ENCODE assay signal across 13 mouse cellular contexts in the genomic region with DNA sequence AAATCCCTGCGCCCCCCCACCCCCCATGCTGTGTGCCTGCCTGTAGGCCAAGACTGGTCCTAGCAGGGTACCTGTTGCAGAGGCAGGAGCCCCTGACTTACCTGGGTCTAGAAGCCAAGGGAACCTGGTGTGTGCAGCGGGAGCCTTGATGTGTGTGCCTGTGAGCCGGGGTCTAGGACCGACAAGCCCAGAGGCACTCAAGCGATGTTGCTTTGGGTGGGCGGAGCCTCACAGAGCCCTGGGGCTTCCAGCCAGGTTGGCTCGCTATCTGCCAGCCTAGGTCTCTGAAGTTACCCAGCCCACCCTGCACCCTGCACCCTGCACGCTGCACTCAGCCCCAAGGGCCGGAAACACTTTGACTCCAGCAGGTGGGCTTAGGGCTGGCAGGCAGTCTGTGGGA. TPM values are rescaled to one million over a fixed set of nuclear protein-coding genes. Genes with fewer than 3 reads are reported as not detected.
A peak's percentile ranks its signal among the peaks of the same experiment; 100 is the strongest.
DNase-seq lines count a peak whose midpoint lies in the region; ATAC-seq and TF ChIP-seq lines count a peak whose summit lies in the region.
"Had no signal": no experiment of that assay in that cellular context is flagged by ENCODE, and none has a peak within 500 bp of the region (broad histone marks: within the 10 kb centered on the region; RNA-seq: fewer than 3 reads in every experiment).

No protein-coding gene starts in this region.

- DNase-seq in heart, embryonic 10.5 days (ENCODE audit: low spot score), result no peak
- DNase-seq in heart, adult 9 months (ENCODE audit: low spot score in 2 of 2), result no peak
- DNase-seq in liver, postnatal 0 days, result no peak
- no peak for DNase-seq in cerebellum, adult 2 months
- no peak for DNase-seq in layer of hippocampus, adult 8-10 months (ENCODE audit: low spot score in 2 of 2)
- DNase-seq: cerebellum, adult 11-12 months; lung, adult 18-20 months had no signal

- TF ChIP-seq POLR2A in cerebellum, adult 2 months (IDR thresholded peaks at IDR 0.05; ENCODE audit: borderline replicate concordance, insufficient read depth, low read length), result no peak

- no peaks in the 10 kb centered on the region for H3K27me3 ChIP-seq in heart, embryonic 10.5 days (ENCODE audit: insufficient read depth, poor library complexity, severe bottlenecking)
- H3K27me3 ChIP-seq in liver, embryonic 12.5 days (replicated peaks), result peaks cover 51% of the 10 kb centered on the region
- H3K27me3 ChIP-seq in liver, postnatal 0 days (ENCODE audit: insufficient read depth, low read length), result no peaks in the 10 kb centered on the region; the same call in 1 of the 2 replicates
- peaks cover 60% of the 10 kb centered on the region for H3K27me3 ChIP-seq in embryonic facial prominence, embryonic 13.5 days
- H3K27me3 ChIP-seq in limb, embryonic 12.5 days, result peaks cover 30% of the 10 kb centered on the region
- no peaks in the 10 kb centered on the region for H3K27me3 ChIP-seq in cerebellum, adult 2 months (ENCODE audit: control insufficient read depth, insufficient read depth, low read length)

- no peaks in the 10 kb centered on the region for H3K9me3 ChIP-seq in heart, embryonic 10.5 days
- no peaks in the 10 kb centered on the region for H3K9me3 ChIP-seq in liver, embryonic 12.5 days (replicated peaks)
- no peaks in the 10 kb centered on the region for H3K9me3 ChIP-seq in liver, postnatal 0 days (ENCODE audit: low read length)
- H3K9me3 ChIP-seq in embryonic facial prominence, embryonic 13.5 days, result no peaks in the 10 kb centered on the region
- no peaks in the 10 kb centered on the region for H3K9me3 ChIP-seq in limb, embryonic 12.5 days

- H3K4me1 ChIP-seq in heart, embryonic 10.5 days, result peaks cover 58% of the 10 kb centered on the region
- peaks cover 19% of the 10 kb centered on the region for H3K4me1 ChIP-seq in liver, embryonic 12.5 days
- no peaks in the 10 kb centered on the region for H3K4me1 ChIP-seq in liver, postnatal 0 days (ENCODE audit: insufficient read depth)
- H3K4me1 ChIP-seq in embryonic facial prominence, embryonic 13.5 days, result peaks cover 53% of the 10 kb centered on the region
- peaks cover 29% of the 10 kb centered on the region for H3K4me1 ChIP-seq in limb, embryonic 12.5 days (replicated peaks)
- H3K4me1 ChIP-seq in cerebellum, adult 2 months (ENCODE audit: control insufficient read depth, insufficient read depth, low read length), result no peaks in the 10 kb centered on the region

- no peak for TF ChIP-seq EP300 in liver, postnatal 0 days (IDR thresholded peaks at IDR 0.05; ENCODE audit: low read depth)

- no peak overlapping the region for H3K9ac ChIP-seq in liver, embryonic 12.5 days
- H3K9ac ChIP-seq in liver, postnatal 0 days (replicated peaks), result no peak overlapping the region
- peak overlapping the region; percentile 28; the same call in 1 of the 2 replicates for H3K9ac ChIP-seq in embryonic facial prominence, embryonic 13.5 days
- no peak overlapping the region for H3K9ac ChIP-seq in limb, embryonic 12.5 days (replicated peaks)

- no peaks in the 10 kb centered on the region for H3K36me3 ChIP-seq in heart, embryonic 10.5 days
- H3K36me3 ChIP-seq in liver, embryonic 12.5 days, result no peaks in the 10 kb centered on the region
- no peaks in the 10 kb centered on the region for H3K36me3 ChIP-seq in liver, postnatal 0 days (replicated peaks; ENCODE audit: insufficient read depth, low read length)
- no peaks in the 10 kb centered on the region for H3K36me3 ChIP-seq in embryonic facial prominence, embryonic 13.5 days
- no peaks in the 10 kb centered on the region for H3K36me3 ChIP-seq in limb, embryonic 12.5 days

- no peak for TF ChIP-seq CTCF in liver, postnatal 0 days (IDR thresholded peaks at IDR 0.05; ENCODE audit: low read depth)
- TF ChIP-seq CTCF in cerebellum, adult 2 months (IDR thresholded peaks at IDR 0.05; ENCODE audit: borderline replicate concordance, insufficient read depth, low read depth, low read length), result no peak

- WGBS in heart, embryonic 10.5 days, result 17% methylated on average over 9 of the region's 9 CpGs
- WGBS in liver, embryonic 12.5 days (ENCODE audit: insufficient replicate concordance), result 25% methylated on average over 9 of the region's 9 CpGs
- WGBS in liver, postnatal 0 days (ENCODE audit: insufficient replicate concordance), result 33% methylated on average over 9 of the region's 9 CpGs
- WGBS in embryonic facial prominence, embryonic 13.5 days, result 17% methylated on average over 9 of the region's 9 CpGs
- WGBS in limb, embryonic 12.5 days, result 17% methylated on average over 9 of the region's 9 CpGs
- WGBS in cerebellum, adult 2 months, result 28% methylated on average over 9 of the region's 9 CpGs

- peak overlapping the region; percentile 44 for H3K4me3 ChIP-seq in heart, embryonic 10.5 days
- H3K4me3 ChIP-seq in liver, embryonic 12.5 days, result no peak overlapping the region
- no peak overlapping the region for H3K4me3 ChIP-seq in liver, postnatal 0 days (ENCODE audit: low read depth, low read length)
- H3K4me3 ChIP-seq in embryonic facial prominence, embryonic 13.5 days, result no peak overlapping the region
- no peak overlapping the region for H3K4me3 ChIP-seq in limb, embryonic 12.5 days (replicated peaks)
- no peak overlapping the region for H3K4me3 ChIP-seq in cerebellum, adult 2 months (replicated peaks; ENCODE audit: insufficient read depth, low read depth, low read length)

- peak overlapping the region; percentile 81 for H3K27ac ChIP-seq in heart, embryonic 10.5 days
- no peak overlapping the region for H3K27ac ChIP-seq in liver, embryonic 12.5 days
- no peak overlapping the region for H3K27ac ChIP-seq in liver, postnatal 0 days (ENCODE audit: low read depth)
- H3K27ac ChIP-seq in embryonic facial prominence, embryonic 13.5 days, result no peak overlapping the region
- no peak overlapping the region for H3K27ac ChIP-seq in limb, embryonic 12.5 days
- H3K27ac ChIP-seq in cerebellum, adult 2 months (ENCODE audit: insufficient read depth, low read length), result no peak overlapping the region

- no peak overlapping the region for H3K4me2 ChIP-seq in liver, embryonic 12.5 days
- H3K4me2 ChIP-seq in liver, postnatal 0 days (ENCODE audit: low read depth, low read length), result no peak overlapping the region
- peak overlapping the region; percentile 15 for H3K4me2 ChIP-seq in embryonic facial prominence, embryonic 13.5 days
- H3K4me2 ChIP-seq in limb, embryonic 12.5 days, result peak overlapping the region; percentile 39

- 0 out of 2 replicates have a peak, but pooled peaks have one; percentile 40 for ATAC-seq in liver, embryonic 12.5 days
- ATAC-seq in liver, postnatal 0 days, result no peak
- 0 out of 2 replicates have a peak, but pooled peaks have one; percentile 23 for ATAC-seq in embryonic facial prominence, embryonic 13.5 days (ENCODE audit: insufficient number of reproducible peaks, insufficient read depth, low FRiP score, low TSS enrichment, low read depth)
- no peak; the same call in 1 of the 2 replicates for ATAC-seq in limb, embryonic 12.5 days (ENCODE audit: insufficient number of reproducible peaks, insufficient read depth, low FRiP score, low TSS enrichment, low read depth)
- ATAC-seq: activated CD4-positive, CD25-positive, alpha-beta regulatory T cell, adult 4 months had no signal

RNA-seq across cellular contexts. Expression of a gene that starts 0.5 kb away (rescaled TPM):
- polyA plus RNA-seq in heart, embryonic 10.5 days (2016; fragmentation: Nextera tagmentation; extraction: Ambion mirVana), result 21.3 and 54.9 TPM in 2 replicates
- 0.41 TPM in 1 of 2 replicates, not detected in the other for polyA plus RNA-seq in liver, embryonic 12.5 days (2016; fragmentation: Nextera tagmentation; extraction: Ambion mirVana)
- polyA plus RNA-seq in liver, postnatal 0 days (2015; fragmentation: Nextera tagmentation; extraction: Ambion mirVana), result not detected in 2 replicates
- polyA plus RNA-seq in embryonic facial prominence, embryonic 13.5 days (2015; fragmentation: Nextera tagmentation; extraction: Ambion mirVana), result 0.13 and 0.74 TPM in 2 replicates
- 0.13 TPM in 1 of 2 replicates, not detected in the other for polyA plus RNA-seq in limb, embryonic 12.5 days (2016; fragmentation: Nextera tagmentation; extraction: Ambion mirVana)
- 0.08 TPM in 1 of 2 replicates, not detected in the other for polyA plus RNA-seq in cerebellum, adult 2 months (2012; rRNA removed)
- total RNA-seq in layer of hippocampus, adult 8-10 months (2022), result not detected
- polyA plus RNA-seq: activated CD4-positive, CD25-positive, alpha-beta regulatory T cell, adult 4 months; large intestine, adult 2 months had no signal

RNA-seq across cellular contexts. Expression of a gene that starts 37.5 kb away (rescaled TPM):
- polyA plus RNA-seq in heart, embryonic 10.5 days (2016; fragmentation: Nextera tagmentation; extraction: Ambion mirVana), result 0.10 TPM in 1 of 2 replicates, not detected in the other
- not detected in 2 replicates for polyA plus RNA-seq in liver, embryonic 12.5 days (2016; fragmentation: Nextera tagmentation; extraction: Ambion mirVana)
- polyA plus RNA-seq in liver, postnatal 0 days (2015; fragmentation: Nextera tagmentation; extraction: Ambion mirVana), result not detected in 2 replicates
- polyA plus RNA-seq in embryonic facial prominence, embryonic 13.5 days (2015; fragmentation: Nextera tagmentation; extraction: Ambion mirVana), result not detected in 2 replicates
- polyA plus RNA-seq in limb, embryonic 12.5 days (2016; fragmentation: Nextera tagmentation; extraction: Ambion mirVana), result not detected in 2 replicates
- not detected in 2 replicates for polyA plus RNA-seq in cerebellum, adult 2 months (2012; rRNA removed)
- total RNA-seq in layer of hippocampus, adult 8-10 months (2022), result not detected
- polyA plus RNA-seq: activated CD4-positive, CD25-positive, alpha-beta regulatory T cell, adult 4 months; large intestine, adult 2 months; neural tube, embryonic 14.5 days had no signal

RNA-seq across cellular contexts. Expression of a gene that starts 57.6 kb away (rescaled TPM):
- 114 and 117 TPM in 2 replicates for polyA plus RNA-seq in heart, embryonic 10.5 days (2016; fragmentation: Nextera tagmentation; extraction: Ambion mirVana)
- polyA plus RNA-seq in liver, embryonic 12.5 days (2016; fragmentation: Nextera tagmentation; extraction: Ambion mirVana), result 76.4 and 76.8 TPM in 2 replicates
- 42.5 and 47.6 TPM in 2 replicates for polyA plus RNA-seq in liver, postnatal 0 days (2015; fragmentation: Nextera tagmentation; extraction: Ambion mirVana)
- 128 and 138 TPM in 2 replicates for polyA plus RNA-seq in embryonic facial prominence, embryonic 13.5 days (2015; fragmentation: Nextera tagmentation; extraction: Ambion mirVana)
- 152 and 160 TPM in 2 replicates for polyA plus RNA-seq in limb, embryonic 12.5 days (2016; fragmentation: Nextera tagmentation; extraction: Ambion mirVana)
- polyA plus RNA-seq in cerebellum, adult 2 months (2012; rRNA removed), result 32.2 and 35.8 TPM in 2 replicates
- total RNA-seq in layer of hippocampus, adult 8-10 months (2022), result 10 to 100 TPM; 16.8 to 27.3 (median 21.0) TPM

Comparison
In these comparisons a context has a peak if more than half of its experiments do, and no peak if none do; other contexts are left out.
1. ATAC-seq: peak in liver, embryonic 12.5 days (single experiment) and embryonic facial prominence, embryonic 13.5 days (single experiment); none in liver, postnatal 0 days (single experiment) and limb, embryonic 12.5 days (single experiment).
2. H3K4me2 ChIP-seq: peak in embryonic facial prominence, embryonic 13.5 days (single experiment) and limb, embryonic 12.5 days (single experiment); none in liver, embryonic 12.5 days (single experiment) and liver, postnatal 0 days (single experiment).
3. RNA of a gene that starts 0.5 kb away (polyA plus RNA-seq): 21.3 to 54.9 TPM in heart, embryonic 10.5 days; 0.13 to 0.74 TPM in embryonic facial prominence, embryonic 13.5 days, 0.08 TPM in cerebellum, adult 2 months, 0.41 TPM in liver, embryonic 12.5 days, not detected in liver, postnatal 0 days and 0.13 TPM in limb, embryonic 12.5 days; every median in the first group is over 10 times any median in the second.